Mouse (Mus musculus): ENCODE measurements at regions not wholly inside any gene's neighbourhood (a gene's known extent, or its start where the extent isn't known, plus 50 kb on each side); places are given as distances from the start of the nearest gene placed in this dataset.
"Not testable (repeated sequence)": the region's sequence is repeated elsewhere in the genome, so short reads cannot be mapped to it uniquely, and the experiment has no call there.

- Histone ChIP-seq H3K36me3 (ENCODE audit: control insufficient read depth, insufficient read depth, low read length, poor library complexity, severe bottlenecking) (no peaks in the 10 kb centered on the region), H3K9me3 (ENCODE audit: control insufficient read depth, insufficient read depth, low read depth, low read length) (no peaks in the 10 kb centered on the region), H3K4me3 (ENCODE audit: insufficient read depth in 1 of 2, low read depth in 1 of 2, low read length in 2 of 2, poor library complexity in 1 of 2, severe bottlenecking in 1 of 2) (no peak overlapping the region), H3K9ac (ENCODE audit: insufficient read depth, low read depth, low read length, poor library complexity, severe bottlenecking) (no peak overlapping the region), H3K4me1 (ENCODE audit: control insufficient read depth in 2 of 2, insufficient read depth in 2 of 2, low read length in 2 of 2, poor library complexity in 1 of 2) (peaks cover 0 to 17% of the 10 kb centered on the region in 2 experiments; a peak in 2 of 4 replicates), H3K27ac (ENCODE audit: insufficient read depth, low read depth, low read length, poor library complexity, severe bottlenecking) (no peak overlapping the region)
- no peak for TF ChIP-seq HCFC1 (IDR thresholded peaks at IDR 0.05; ENCODE audit: borderline replicate concordance, insufficient read depth, low read length)
- no peak for TF ChIP-seq ZNF384 (IDR thresholded peaks at IDR 0.05; ENCODE audit: low read depth, low read length)
- TF ChIP-seq ZC3H11A (IDR thresholded peaks at IDR 0.05; ENCODE audit: borderline replicate concordance, low read depth, low read length) = no peak
- TF ChIP-seq MAFK (IDR thresholded peaks at IDR 0.05; ENCODE audit: insufficient read depth, low read depth, low read length) = no peak
- TF ChIP-seq CHD2 (IDR thresholded peaks at IDR 0.05; ENCODE audit: low read depth, low read length) = no peak
- in situ Hi-C loops (cut with MboI; ENCODE audit: low sequenced_read_pairs in 2 of 2, unreplicated experiment in 2 of 2) = no loop called here
- DNase-seq (ENCODE audit: low read depth, low spot score) = no peak
These were observed 73.4 kb upstream of the Rad23b start for GRCm38 (mm10) chr4:55276300-55276952.

GRCm38 (mm10) chr4:55279351-55279750, 70.5 kb upstream of the Rad23b start:
- H3K9ac ChIP-seq (ENCODE audit: insufficient read depth, low read depth, low read length, poor library complexity, severe bottlenecking); H3K9me3 ChIP-seq (ENCODE audit: control insufficient read depth, insufficient read depth, low read depth, low read length); H3K36me3 ChIP-seq (ENCODE audit: control insufficient read depth, insufficient read depth, low read length, poor library complexity, severe bottlenecking); H3K4me3 ChIP-seq (ENCODE audit: insufficient read depth in 1 of 2, low read depth in 1 of 2, low read length in 2 of 2, poor library complexity in 1 of 2, severe bottlenecking in 1 of 2); in situ Hi-C loops (cut with MboI; ENCODE audit: low sequenced_read_pairs in 2 of 2, unreplicated experiment in 2 of 2); DNase-seq (ENCODE audit: low read depth, low spot score); H3K27ac ChIP-seq (ENCODE audit: insufficient read depth, low read depth, low read length, poor library complexity, severe bottlenecking): not testable (repeated sequence)
- TF ChIP-seq ZC3H11A (IDR thresholded peaks at IDR 0.05; ENCODE audit: borderline replicate concordance, low read depth, low read length) = peak; percentile 47; the same call in 1 of the 2 replicates
- H3K4me1 ChIP-seq (ENCODE audit: control insufficient read depth in 2 of 2, insufficient read depth in 2 of 2, low read length in 2 of 2, poor library complexity in 1 of 2) = peaks cover 0 to 22% of the 10 kb centered on the region in 2 experiments; a peak in 2 of 4 replicates

- H3K4me3 ChIP-seq (ENCODE audit: insufficient read depth in 1 of 2, low read depth in 1 of 2, low read length in 2 of 2, poor library complexity in 1 of 2, severe bottlenecking in 1 of 2) = no peak overlapping the region
- no peaks in the 10 kb centered on the region for H3K9me3 ChIP-seq (ENCODE audit: control insufficient read depth, insufficient read depth, low read depth, low read length)
- no peak overlapping the region for H3K27ac ChIP-seq (ENCODE audit: insufficient read depth, low read depth, low read length, poor library complexity, severe bottlenecking)
- in situ Hi-C loops (cut with MboI; ENCODE audit: low sequenced_read_pairs in 2 of 2, unreplicated experiment in 2 of 2) = no loop called here
- H3K9ac ChIP-seq (ENCODE audit: insufficient read depth, low read depth, low read length, poor library complexity, severe bottlenecking) = no peak overlapping the region
- H3K36me3 ChIP-seq (ENCODE audit: control insufficient read depth, insufficient read depth, low read length, poor library complexity, severe bottlenecking) = no peaks in the 10 kb centered on the region
- H3K4me1 ChIP-seq (ENCODE audit: control insufficient read depth in 2 of 2, insufficient read depth in 2 of 2, low read length in 2 of 2, poor library complexity in 1 of 2) = peaks cover 0 to 18% of the 10 kb centered on the region in 2 experiments; a peak in 2 of 4 replicates
- peak; percentile 41 for DNase-seq (ENCODE audit: low read depth, low spot score)
- TF ChIP-seq ZNF384 (IDR thresholded peaks at IDR 0.05; ENCODE audit: low read depth, low read length) (no peak), HCFC1 (IDR thresholded peaks at IDR 0.05; ENCODE audit: borderline replicate concordance, insufficient read depth, low read length) (no peak), ZC3H11A (IDR thresholded peaks at IDR 0.05; ENCODE audit: borderline replicate concordance, low read depth, low read length) (no peak), CHD2 (IDR thresholded peaks at IDR 0.05; ENCODE audit: low read depth, low read length) (no peak), MAFK (IDR thresholded peaks at IDR 0.05; ENCODE audit: insufficient read depth, low read depth, low read length) (no peak)
These were observed 69.1 kb upstream of the Rad23b start for GRCm38 (mm10) chr4:55280706-55281105.

GRCm38 (mm10) chr4:55281486-55282096, 68.3 kb upstream of the Rad23b start:
- no peak overlapping the region for H3K9ac ChIP-seq (ENCODE audit: insufficient read depth, low read depth, low read length, poor library complexity, severe bottlenecking)
- in situ Hi-C loops (cut with MboI; ENCODE audit: low sequenced_read_pairs in 2 of 2, unreplicated experiment in 2 of 2) = no loop called here

More at GRCm38 (mm10) chr4:55281486-55282096, 68.3 kb upstream of the Rad23b start:
- Histone ChIP-seq H3K27ac (ENCODE audit: insufficient read depth, low read depth, low read length, poor library complexity, severe bottlenecking) (no peak overlapping the region), H3K36me3 (ENCODE audit: control insufficient read depth, insufficient read depth, low read length, poor library complexity, severe bottlenecking) (no peaks in the 10 kb centered on the region), H3K4me3 (ENCODE audit: insufficient read depth in 1 of 2, low read depth in 1 of 2, low read length in 2 of 2, poor library complexity in 1 of 2, severe bottlenecking in 1 of 2) (peak overlapping the region in 1 of 2 experiments; percentile 35; a peak in 1 of 4 replicates), H3K4me1 (ENCODE audit: control insufficient read depth in 2 of 2, insufficient read depth in 2 of 2, low read length in 2 of 2, poor library complexity in 1 of 2) (peaks cover 0 to 15% of the 10 kb centered on the region in 2 experiments; a peak in 2 of 4 replicates), H3K9me3 (ENCODE audit: control insufficient read depth, insufficient read depth, low read depth, low read length) (no peaks in the 10 kb centered on the region)
- TF ChIP-seq MAFK (IDR thresholded peaks at IDR 0.05; ENCODE audit: insufficient read depth, low read depth, low read length) (no peak), ZC3H11A (IDR thresholded peaks at IDR 0.05; ENCODE audit: borderline replicate concordance, low read depth, low read length) (no peak), ZNF384 (IDR thresholded peaks at IDR 0.05; ENCODE audit: low read depth, low read length) (no peak), HCFC1 (IDR thresholded peaks at IDR 0.05; ENCODE audit: borderline replicate concordance, insufficient read depth, low read length) (no peak), CHD2 (IDR thresholded peaks at IDR 0.05; ENCODE audit: low read depth, low read length) (no peak)
- no peak for DNase-seq (ENCODE audit: low read depth, low spot score)

All from ES-E14 (cell line).